Mouse (Mus musculus) erythroblast, adult 5-6 weeks (primary cell): Measurements from ENCODE around the gene C1qtnf5. TPM values are rescaled to one million over a fixed set of nuclear protein-coding genes. Genes with fewer than 3 reads are reported as not detected.

ENCODE experiments used
- ATAC-seq: replicated peaks from 2 replicates; pipeline ENCODE4 v1.8.0; 2016; ENCODE audit warnings: moderate number of reproducible peaks, mild to moderate bottlenecking, moderate TSS enrichment, inconsistent platforms; ENCODE audit not compliant: poor library complexity, low FRiP score, severe bottlenecking
- total RNA-seq, 2 experiments: library from RNA; stranded (forward) in 1 of 2; stranded (reverse) in 1 of 2; fragments of 150-400 nt in 1 of 2; fragments of 200-764, 138-1000 nt in 1 of 2; gene quantifications; 2 replicates each; pipeline versions ENCODE4 v1.2.3 to v1.2.4; 2015 to 2017; ENCODE audit warnings: low replicate concordance in 2 of 2

Gene C1qtnf5
- total RNA-seq, 2 experiments from 2014 or later: not detected

DNA sequence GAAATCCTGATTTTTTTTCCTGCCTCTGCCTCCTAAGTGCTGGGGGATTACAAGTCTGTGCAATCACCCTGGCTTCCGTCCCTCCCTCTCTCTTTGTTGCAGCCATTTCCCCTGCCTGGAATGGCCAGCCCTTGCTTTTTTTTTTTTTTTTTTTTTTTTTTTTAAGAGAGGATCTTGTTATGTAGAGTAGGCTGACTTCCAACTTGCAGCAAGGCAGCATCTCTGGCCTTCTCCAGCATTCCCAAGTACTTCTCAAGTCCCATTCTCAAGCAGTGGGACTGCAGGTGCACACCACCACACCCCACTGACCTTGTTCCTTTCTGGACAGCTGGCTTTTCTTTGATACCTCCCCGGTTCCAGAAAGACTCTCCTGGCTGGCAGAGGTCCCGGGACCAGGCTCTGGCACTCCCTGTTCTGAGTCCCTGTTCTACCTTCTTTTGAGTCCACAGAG lies 20.3 kb downstream of the C1qtnf5 start:
- no peak for ATAC-seq

- no peak for ATAC-seq
Observed at GRCm38 (mm10) chr9:44129633-44130032, 22.6 kb downstream of the C1qtnf5 start.

GRCm38 (mm10) chr9:44130034-44130433 lies 23.0 kb downstream of the C1qtnf5 start:
- ATAC-seq: no peak

GRCm38 (mm10) chr9:44130581-44131275 lies 23.7 kb downstream of the C1qtnf5 start:
- no peak for ATAC-seq

- ATAC-seq: no peak
Observed at GRCm38 (mm10) chr9:44131276-44131590, 24.2 kb downstream of the C1qtnf5 start.

DNA sequence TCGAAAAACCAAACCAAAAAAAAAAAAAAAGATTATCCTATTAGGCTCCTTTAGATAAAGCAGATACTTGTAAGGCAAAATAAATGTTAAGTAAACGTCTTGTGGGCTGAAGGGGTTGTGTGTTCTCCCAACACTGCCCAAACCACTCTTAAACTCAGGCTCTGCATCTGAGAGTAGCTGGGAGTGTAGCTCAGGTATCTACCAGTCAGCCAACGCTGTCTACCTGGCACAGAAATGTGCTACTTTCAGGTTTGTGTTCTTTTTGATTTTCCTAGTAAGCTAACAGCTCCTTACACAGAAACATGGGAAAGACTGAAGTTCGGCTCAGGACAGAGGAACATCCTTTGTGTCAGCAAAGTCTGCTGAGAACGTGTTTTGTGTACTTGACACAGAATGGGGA lies 25.2 kb downstream of the C1qtnf5 start:
- no peak for ATAC-seq

- no peak for ATAC-seq
Observed at GRCm38 (mm10) chr9:44133287-44133686, 26.2 kb downstream of the C1qtnf5 start.

DNA sequence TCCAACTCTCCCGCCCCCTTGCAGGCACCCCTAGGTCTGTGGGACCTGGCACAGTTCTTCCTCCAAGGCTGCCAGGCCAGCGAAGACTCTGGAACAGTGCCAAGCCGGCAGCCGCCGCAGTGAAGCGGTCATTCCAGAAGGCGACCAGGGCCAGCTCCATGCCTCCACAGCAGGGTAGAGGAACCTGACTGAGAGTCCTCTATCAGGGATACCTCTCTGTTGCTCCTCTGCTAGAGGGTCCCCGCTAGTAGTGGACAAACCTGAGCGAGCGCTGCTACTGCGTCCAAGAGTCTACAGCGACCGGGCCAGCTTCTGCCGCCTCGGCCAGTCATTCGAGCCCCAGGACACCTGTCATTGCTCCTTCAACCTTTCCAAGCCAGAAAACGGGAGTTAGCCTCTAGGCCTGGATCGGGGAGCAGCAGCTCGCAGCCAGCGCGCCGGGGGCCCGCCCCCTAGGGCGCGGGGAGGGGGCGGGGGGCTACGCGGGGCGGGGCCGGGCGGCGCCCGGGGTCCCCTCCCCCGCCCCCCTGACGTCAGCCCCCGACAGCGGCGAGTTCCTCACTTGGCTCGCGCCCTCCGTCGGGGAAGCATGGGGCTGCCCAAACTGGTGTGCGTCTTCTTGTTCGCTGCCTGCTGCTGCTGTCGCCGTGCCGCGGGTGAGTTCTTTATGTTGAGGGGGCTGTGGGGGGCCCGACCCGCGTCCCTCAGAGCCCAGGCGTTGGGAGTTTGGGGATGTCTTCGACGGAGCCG lies 27.2 kb downstream of the C1qtnf5 start, which contains the start of gene Mcam:
Mcam (plus strand) TSS at position 369 of the 750 bp plus-strand sequence.
- no peak for ATAC-seq

- no peak for ATAC-seq
Observed at GRCm38 (mm10) chr9:44134851-44135730, 28.0 kb downstream of the C1qtnf5 start.

- ATAC-seq: no peak
Observed at GRCm38 (mm10) chr9:44135731-44136411, 28.8 kb downstream of the C1qtnf5 start.

- no peak for ATAC-seq
Observed at GRCm38 (mm10) chr9:44137846-44138245, 30.8 kb downstream of the C1qtnf5 start.

- no peak for ATAC-seq
Observed at GRCm38 (mm10) chr9:44141951-44142350, 34.9 kb downstream of the C1qtnf5 start.

DNA sequence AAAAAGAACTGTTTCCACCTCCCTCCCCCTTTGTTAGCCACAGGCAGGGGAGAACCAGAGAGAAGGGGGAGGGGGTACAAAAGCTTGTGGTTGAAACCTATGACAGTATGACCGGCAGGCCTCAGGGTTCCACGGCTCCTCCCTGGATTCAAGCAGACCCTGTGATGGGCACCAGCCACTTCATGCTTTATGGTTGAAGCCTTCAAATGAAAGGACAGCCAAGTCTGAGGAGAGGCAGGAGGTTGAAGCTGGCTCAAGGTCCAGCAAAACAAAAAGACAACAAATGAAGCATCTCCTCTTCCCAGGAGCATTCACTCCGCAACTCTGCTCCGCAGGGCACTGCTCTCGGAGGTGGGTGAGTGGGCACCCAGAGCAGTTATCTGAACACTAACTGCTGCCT lies 36.4 kb downstream of the C1qtnf5 start:
- no peak for ATAC-seq

- ATAC-seq: no peak
Observed at GRCm38 (mm10) chr9:44144023-44144717, 37.1 kb downstream of the C1qtnf5 start.

GRCm38 (mm10) chr9:44144718-44145060 lies 37.6 kb downstream of the C1qtnf5 start:
- ATAC-seq: no peak

DNA sequence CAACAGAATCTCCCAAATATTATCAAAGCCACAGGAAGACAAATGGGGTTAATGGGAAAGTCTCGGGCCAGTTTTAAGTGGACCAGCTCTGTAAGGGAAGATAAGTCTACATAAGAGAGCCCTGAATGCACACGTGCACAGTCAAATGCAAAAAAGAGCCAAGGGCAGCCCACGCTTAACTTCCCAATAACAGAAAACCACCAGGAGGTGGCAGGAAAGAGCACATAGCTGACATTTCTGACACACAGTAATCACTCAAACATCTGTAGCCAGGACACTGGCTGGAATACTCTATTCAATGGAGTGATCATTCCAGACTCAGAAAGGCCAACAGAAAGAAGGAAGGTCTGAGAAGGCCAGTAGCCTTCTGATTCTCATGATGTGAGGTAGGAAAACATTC lies 40.2 kb downstream of the C1qtnf5 start:
- ATAC-seq: no peak
